Mouse (Mus musculus) heart, embryonic 13.5 days (tissue): ENCODE data around the gene Slc10a1. TPM values are rescaled to one million over a fixed set of nuclear protein-coding genes. Genes with fewer than 3 reads are reported as not detected.
A peak's percentile ranks its signal among the peaks of the same experiment; 100 is the strongest.

ENCODE experiments used
- ATAC-seq: fragments of 200-750 bp; cut with Nextera tagmentation; 2 replicates; pipeline ENCODE4 v1.8.0; 2017; ENCODE audit warnings: moderate TSS enrichment; ENCODE audit not compliant: insufficient number of reproducible peaks, low FRiP score, low TSS enrichment; ENCODE audit errors: extremely low read depth
- H3K27ac ChIP-seq: fragments of 300-500 bp; sonication (generic); replicated peaks from 2 replicates; pipeline ENCODE4 v1.5.1; 2015; ENCODE audit warnings: moderate library complexity, mild to moderate bottlenecking, inconsistent platforms
- H3K27me3 ChIP-seq: fragments of 300-500 bp; sonication (generic); replicated peaks from 2 replicates; pipeline ENCODE4 v1.6.1; 2015; ENCODE audit warnings: mild to moderate bottlenecking, inconsistent platforms
- H3K36me3 ChIP-seq: fragments of 300-500 bp; sonication (generic); 2 replicates; pipeline ENCODE4 v1.6.1; 2015; ENCODE audit warnings: mild to moderate bottlenecking, inconsistent platforms
- H3K4me1 ChIP-seq: fragments of 300-500 bp; sonication (generic); 2 replicates; pipeline ENCODE4 v1.6.1; 2015; ENCODE audit warnings: inconsistent platforms
- H3K4me2 ChIP-seq: fragments of 300-500 bp; sonication (generic); 2 replicates; pipeline ENCODE4 v1.6.1; 2015; ENCODE audit warnings: inconsistent platforms, mild to moderate bottlenecking, moderate library complexity
- H3K4me3 ChIP-seq: fragments of 300-500 bp; sonication (generic); 2 replicates; pipeline ENCODE4 v1.5.1; 2015; ENCODE audit warnings: moderate library complexity, mild to moderate bottlenecking, inconsistent platforms
- H3K9ac ChIP-seq: fragments of 300-500 bp; sonication (generic); 2 replicates; pipeline ENCODE4 v1.6.1; 2015; ENCODE audit warnings: inconsistent platforms, mild to moderate bottlenecking, moderate library complexity
- H3K9me3 ChIP-seq: fragments of 300-500 bp; sonication (generic); 2 replicates; pipeline ENCODE4 v1.6.1; 2016; ENCODE audit warnings: inconsistent platforms
- WGBS: fragments of 180-500 bp; shearing (Covaris S2); methylation state at CpG from one replicate; pipeline ENCODE4 v1.1.7; 2015; ENCODE audit warnings: mixed read lengths; 5-methylcytosine and 5-hydroxymethylcytosine counted together
- polyA plus RNA-seq: library from polyadenylated mRNA; unstranded; fragments of >200 nt; fragmentation: Nextera tagmentation; extraction: Ambion mirVana; gene quantifications from 2 replicates; pipeline ENCODE4 v1.2.1, GENCODE M21; 2015

Gene Slc10a1
- 0.47 and 0.61 TPM in 2 replicates for polyA plus RNA-seq

DNA sequence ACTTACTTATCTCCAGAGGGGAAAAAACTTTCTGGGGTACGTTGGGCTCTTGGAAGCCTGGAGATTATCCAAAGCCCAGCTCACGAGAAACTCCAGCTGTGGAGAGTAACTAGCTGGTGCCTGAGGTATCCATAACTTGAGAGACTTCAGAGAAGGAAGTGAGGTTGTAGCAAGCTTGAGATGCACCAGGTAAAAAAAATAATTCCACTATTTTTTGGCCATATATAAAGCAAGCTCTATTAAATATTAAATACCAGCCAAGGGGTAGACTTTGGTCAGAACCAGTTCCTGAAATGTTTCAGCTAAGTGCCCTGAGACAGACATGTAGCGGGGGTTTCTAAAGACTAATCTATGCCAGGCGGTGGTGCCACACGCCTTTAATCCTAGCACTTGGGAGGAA lies at the start of gene Slc10a1:
TSS of gene Slc10a1 (minus strand) at position 101 of the 400 bp plus-strand sequence.
- WGBS = 72% methylated on average over 5 of the region's 5 CpGs
- ATAC-seq = no peak
- Histone ChIP-seq H3K27me3 (no peaks in the 10 kb centered on the region), H3K4me2 (no peak within 1 kb of the TSS), H3K9me3 (no peaks in the 10 kb centered on the region), H3K4me3 (no peak within 1 kb of the TSS), H3K27ac (no peak within 1 kb of the TSS), H3K9ac (no peak within 1 kb of the TSS), H3K36me3 (no peaks in the 10 kb centered on the region), H3K4me1 (no peaks in the 10 kb centered on the region)

DNA sequence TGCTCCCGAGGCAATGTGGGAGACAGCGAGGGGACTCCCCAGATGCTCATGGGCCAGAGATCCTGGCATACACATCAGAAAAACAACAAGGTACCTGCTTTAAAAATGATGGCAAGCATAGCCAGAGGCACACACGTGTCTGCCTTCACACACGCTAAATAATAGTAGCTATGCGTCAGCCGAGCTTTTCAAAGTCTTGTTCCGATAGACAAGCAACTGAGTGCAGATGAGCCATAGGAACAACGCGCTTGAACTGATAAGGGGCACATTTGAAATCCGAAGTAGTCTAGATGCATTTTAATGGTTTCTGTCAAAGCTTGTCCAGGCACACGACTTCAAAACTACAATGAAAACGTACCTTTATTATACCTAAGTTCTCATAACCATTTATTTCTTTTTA lies 49.1 kb upstream of the Slc10a1 start:
- Histone ChIP-seq H3K4me3 (no peak overlapping the region), H3K36me3 (no peaks in the 10 kb centered on the region), H3K27me3 (no peaks in the 10 kb centered on the region), H3K4me1 (peaks cover 7% of the 10 kb centered on the region; the same call in 1 of the 2 replicates), H3K4me2 (no peak overlapping the region), H3K27ac (no peak overlapping the region), H3K9me3 (no peaks in the 10 kb centered on the region), H3K9ac (no peak overlapping the region)
- ATAC-seq = no peak
- WGBS = 85% methylated on average over 12 of the region's 12 CpGs

DNA sequence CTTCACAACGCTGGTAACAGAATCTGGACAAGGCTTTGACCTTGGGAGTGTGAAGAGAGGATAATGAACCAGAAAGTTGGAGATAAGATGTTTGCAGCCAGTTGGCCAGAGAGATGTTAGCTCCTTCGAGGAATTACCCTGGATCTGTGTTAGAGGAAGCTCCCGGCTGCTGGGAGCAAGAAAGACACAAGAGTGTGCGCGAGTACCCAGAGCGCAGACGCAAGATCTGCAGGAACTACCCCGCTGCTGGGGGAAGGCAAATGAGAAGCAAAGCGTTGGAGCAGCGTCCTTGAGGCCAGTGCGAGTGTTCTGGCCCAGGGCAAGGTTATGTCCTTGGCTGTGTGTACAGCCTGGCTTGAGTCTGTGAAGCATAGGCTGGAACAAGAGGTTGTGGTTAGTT lies 45.0 kb upstream of the Slc10a1 start:
- no peak for ATAC-seq
- 51% methylated on average over 11 of the region's 11 CpGs for WGBS
- Histone ChIP-seq H3K4me1 (peaks cover 20% of the 10 kb centered on the region), H3K27ac (no peak overlapping the region; the same call in 1 of the 2 replicates), H3K36me3 (no peaks in the 10 kb centered on the region), H3K9ac (no peak overlapping the region), H3K4me2 (peak overlapping the region; percentile 21; the same call in 1 of the 2 replicates), H3K9me3 (no peaks in the 10 kb centered on the region), H3K4me3 (no peak overlapping the region), H3K27me3 (no peaks in the 10 kb centered on the region)

DNA sequence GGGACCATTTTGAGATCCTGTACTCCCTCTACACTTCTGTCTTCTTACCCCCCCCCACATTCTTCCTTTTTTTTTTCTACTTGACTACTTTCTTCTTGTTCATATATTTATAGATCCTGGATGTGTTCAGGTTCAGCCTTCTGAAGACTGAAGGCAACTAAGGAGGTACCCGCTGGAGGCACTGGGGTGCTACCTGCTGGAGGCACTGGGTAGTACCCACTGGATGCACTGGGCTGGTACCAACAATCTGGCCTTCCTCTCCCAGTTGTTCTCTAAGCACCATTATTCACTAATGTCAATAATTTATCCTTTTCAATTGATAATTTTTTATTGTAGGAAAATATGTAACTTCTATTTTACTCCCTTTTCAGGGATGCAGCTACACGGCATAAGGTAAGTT lies 43.5 kb upstream of the Slc10a1 start:
- H3K27me3 ChIP-seq = no peaks in the 10 kb centered on the region
- no peak for ATAC-seq
- WGBS = 88% methylated on average over 2 of the region's 2 CpGs
- no peak overlapping the region for H3K27ac ChIP-seq
- H3K4me2 ChIP-seq = no peak overlapping the region
- H3K9ac ChIP-seq = no peak overlapping the region
- H3K9me3 ChIP-seq = no peaks in the 10 kb centered on the region
- H3K4me3 ChIP-seq = no peak overlapping the region
- H3K4me1 ChIP-seq = peaks cover 21% of the 10 kb centered on the region
- H3K36me3 ChIP-seq = no peaks in the 10 kb centered on the region

GRCm38 (mm10) chr12:81009813-81010212 lies 41.3 kb upstream of the Slc10a1 start:
- H3K36me3 ChIP-seq = no peaks in the 10 kb centered on the region
- H3K4me1 ChIP-seq = peaks cover 21% of the 10 kb centered on the region
- no peak for ATAC-seq
- H3K9me3 ChIP-seq = no peaks in the 10 kb centered on the region
- WGBS = 9% methylated on average over 3 of the region's 3 CpGs
- H3K27me3 ChIP-seq = no peaks in the 10 kb centered on the region
- H3K27ac ChIP-seq = no peak overlapping the region
- no peak overlapping the region for H3K9ac ChIP-seq
- peak overlapping the region; percentile 22; the same call in 1 of the 2 replicates for H3K4me2 ChIP-seq
- no peak overlapping the region for H3K4me3 ChIP-seq

- ATAC-seq = no peak
- Histone ChIP-seq H3K4me1 (peaks cover 6% of the 10 kb centered on the region; the same call in 1 of the 2 replicates), H3K9me3 (no peaks in the 10 kb centered on the region), H3K27me3 (peaks cover 28% of the 10 kb centered on the region), H3K4me2 (no peak overlapping the region), H3K36me3 (no peaks in the 10 kb centered on the region), H3K9ac (no peak overlapping the region), H3K4me3 (no peak overlapping the region), H3K27ac (no peak overlapping the region)
- 50% methylated on average over 13 of the region's 13 CpGs for WGBS
Observed at GRCm38 (mm10) chr12:81002841-81003635, 34.5 kb upstream of the Slc10a1 start.

GRCm38 (mm10) chr12:81000924-81001323 lies 32.4 kb upstream of the Slc10a1 start:
- 70% methylated on average over 4 of the region's 4 CpGs for WGBS
- H3K4me1 ChIP-seq = peaks cover 6% of the 10 kb centered on the region; the same call in 1 of the 2 replicates
- H3K4me2 ChIP-seq = no peak overlapping the region
- peaks cover 43% of the 10 kb centered on the region for H3K27me3 ChIP-seq
- no peaks in the 10 kb centered on the region for H3K36me3 ChIP-seq
- H3K9me3 ChIP-seq = no peaks in the 10 kb centered on the region
- no peak for ATAC-seq
- H3K9ac ChIP-seq = no peak overlapping the region
- no peak overlapping the region for H3K27ac ChIP-seq
- H3K4me3 ChIP-seq = no peak overlapping the region

GRCm38 (mm10) chr12:80998528-80999221 lies 30.2 kb upstream of the Slc10a1 start:
- Histone ChIP-seq H3K9ac (no peak overlapping the region), H3K27ac (no peak overlapping the region), H3K4me3 (peak overlapping the region; percentile 29), H3K27me3 (peaks cover 43% of the 10 kb centered on the region), H3K9me3 (peaks cover 4% of the 10 kb centered on the region), H3K4me2 (peak overlapping the region; percentile 62), H3K4me1 (peaks cover 6% of the 10 kb centered on the region; the same call in 1 of the 2 replicates), H3K36me3 (no peaks in the 10 kb centered on the region)
- WGBS = 6% methylated on average over 33 of the region's 33 CpGs
- no peak for ATAC-seq

GRCm38 (mm10) chr12:80997652-80998051 lies 29.1 kb upstream of the Slc10a1 start:
- no peak for ATAC-seq
- H3K36me3 ChIP-seq = no peaks in the 10 kb centered on the region
- H3K27me3 ChIP-seq = peaks cover 48% of the 10 kb centered on the region
- no peak overlapping the region for H3K9ac ChIP-seq
- WGBS = 68% methylated on average over 4 of the region's 4 CpGs
- no peak overlapping the region for H3K4me2 ChIP-seq
- H3K9me3 ChIP-seq = peaks cover 4% of the 10 kb centered on the region
- H3K27ac ChIP-seq = no peak overlapping the region
- no peak overlapping the region for H3K4me3 ChIP-seq
- H3K4me1 ChIP-seq = peaks cover 6% of the 10 kb centered on the region; the same call in 1 of the 2 replicates

DNA sequence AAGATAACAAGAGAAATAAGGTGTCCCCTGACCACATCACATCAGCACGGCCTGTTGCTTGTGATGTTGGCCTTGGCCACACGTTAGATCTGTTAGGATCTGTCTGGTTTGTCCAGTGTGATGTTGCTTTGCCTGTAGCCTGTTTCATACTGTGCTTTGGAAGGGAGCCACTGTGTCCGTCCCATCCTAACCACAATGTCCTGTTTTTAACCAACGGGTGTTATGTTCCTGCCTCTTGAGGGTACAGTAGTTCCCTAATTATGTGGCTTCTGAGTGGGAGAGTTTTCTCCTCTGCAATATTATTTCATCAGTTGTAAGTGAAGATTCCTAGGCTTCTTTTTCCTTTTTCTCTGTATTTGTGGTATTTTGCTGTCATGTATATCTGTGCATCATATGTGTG lies 26.8 kb upstream of the Slc10a1 start:
- no peak for ATAC-seq
- 81% methylated on average over 4 of the region's 4 CpGs for WGBS
- Histone ChIP-seq H3K4me3 (no peak overlapping the region), H3K4me1 (peaks cover 6% of the 10 kb centered on the region; the same call in 1 of the 2 replicates), H3K4me2 (no peak overlapping the region), H3K27me3 (peaks cover 46% of the 10 kb centered on the region), H3K36me3 (no peaks in the 10 kb centered on the region), H3K27ac (no peak overlapping the region), H3K9ac (no peak overlapping the region), H3K9me3 (peaks cover 4% of the 10 kb centered on the region)

GRCm38 (mm10) chr12:80993773-80994172 lies 25.3 kb upstream of the Slc10a1 start:
- Histone ChIP-seq H3K9ac (no peak overlapping the region), H3K4me1 (peaks cover 4% of the 10 kb centered on the region; the same call in 1 of the 2 replicates), H3K4me3 (no peak overlapping the region), H3K4me2 (no peak overlapping the region), H3K36me3 (no peaks in the 10 kb centered on the region), H3K27me3 (peaks cover 31% of the 10 kb centered on the region), H3K27ac (no peak overlapping the region), H3K9me3 (peaks cover 4% of the 10 kb centered on the region)
- 79% methylated on average over 1 of the region's 1 CpGs for WGBS
- no peak for ATAC-seq
